Mouse (Mus musculus) spleen, postnatal 10 days (tissue): Measurements from ENCODE around the gene Uba1y.
"Not testable (repeated sequence)": the region's sequence is repeated elsewhere in the genome, so short reads cannot be mapped to it uniquely, and the experiment has no call there.

Experiments
- DNase-seq, 2 experiments: peaks; one replicate each; pipeline ENCODE4 v3.0.0; 2021 to 2022; ENCODE audit warnings: low spot score in 2 of 2

Uba1y gene

DNA sequence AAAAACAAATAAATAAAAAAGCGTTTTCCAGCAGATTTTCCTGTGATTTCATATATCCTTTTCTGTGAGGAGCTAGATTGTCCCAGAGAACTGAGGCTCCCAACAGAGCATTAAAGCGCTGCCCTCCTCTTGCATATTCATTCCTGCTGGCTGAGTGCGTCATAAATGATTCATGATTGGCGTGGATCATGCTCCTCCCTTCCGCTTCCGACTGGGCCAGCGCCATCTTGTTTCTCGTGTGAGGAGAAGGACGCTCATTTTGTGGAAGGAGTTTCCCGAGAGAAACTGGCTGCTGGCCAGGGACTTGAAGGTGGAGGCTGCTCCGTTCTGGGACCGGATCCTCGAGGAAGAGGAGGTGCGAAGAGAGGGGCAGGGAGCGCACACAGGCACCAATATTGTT lies at the start of gene Uba1y:
Gene Uba1y (plus strand): TSS at position 254 of the 400 bp plus-strand sequence.
- no peak for DNase-seq

DNA sequence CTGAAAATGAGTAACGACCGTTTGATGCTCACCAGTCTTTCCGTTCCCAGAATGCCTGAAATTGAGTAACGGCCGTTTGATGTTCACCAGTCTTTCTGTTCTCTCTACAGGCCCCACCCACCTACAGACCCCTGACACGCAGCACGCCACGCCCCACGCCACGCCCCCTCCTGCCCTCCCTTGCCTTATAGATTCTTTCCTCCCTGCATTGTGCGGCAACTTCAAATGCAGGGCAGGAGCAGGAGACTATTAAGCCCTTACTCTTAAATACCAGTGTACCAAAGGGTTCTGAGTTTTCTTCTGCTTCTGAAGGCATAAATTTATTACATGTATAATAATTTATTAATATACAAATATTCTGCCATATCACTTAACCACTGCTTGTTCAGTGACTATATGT lies 21.1 kb upstream of the Uba1y start, which contains the start of gene Zfy1:
Gene Zfy1 (minus strand): TSS at position 101 of the 400 bp plus-strand sequence.
- DNase-seq, result not testable (repeated sequence)

DNA sequence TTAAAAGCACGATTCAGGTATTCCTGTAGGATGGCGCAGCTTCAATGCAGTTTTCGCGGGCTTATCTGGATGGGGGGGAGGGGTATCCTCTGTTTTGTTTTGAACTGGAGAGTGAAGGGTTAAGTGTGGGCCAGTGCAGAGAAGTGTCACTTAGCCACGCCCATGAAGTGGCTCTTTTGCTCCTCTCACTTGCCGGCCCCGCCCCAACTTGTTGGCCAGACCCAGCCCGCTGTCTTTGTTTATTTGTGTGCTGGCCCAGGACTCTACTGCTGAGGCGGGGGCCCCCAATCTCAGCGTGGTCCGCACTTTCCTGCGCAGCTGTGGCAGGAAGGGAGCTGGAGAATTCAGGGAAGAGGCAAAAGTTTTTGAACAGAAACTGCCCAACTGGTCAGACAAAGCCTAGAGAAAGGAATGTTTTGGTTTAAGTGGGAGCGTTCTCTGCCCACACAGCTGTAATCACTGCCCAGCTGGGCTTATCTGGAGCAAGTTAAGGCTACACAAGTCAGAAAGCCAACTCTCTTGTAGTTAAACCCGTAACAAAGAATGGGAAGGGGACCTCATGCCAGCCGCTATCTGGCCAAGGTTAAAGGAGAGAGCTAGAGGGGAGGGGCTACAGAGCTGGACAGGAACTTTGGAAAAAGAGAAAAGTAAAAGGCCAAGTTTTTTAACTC lies 9.3 kb upstream of the Uba1y start:
- no peak for DNase-seq

DNA sequence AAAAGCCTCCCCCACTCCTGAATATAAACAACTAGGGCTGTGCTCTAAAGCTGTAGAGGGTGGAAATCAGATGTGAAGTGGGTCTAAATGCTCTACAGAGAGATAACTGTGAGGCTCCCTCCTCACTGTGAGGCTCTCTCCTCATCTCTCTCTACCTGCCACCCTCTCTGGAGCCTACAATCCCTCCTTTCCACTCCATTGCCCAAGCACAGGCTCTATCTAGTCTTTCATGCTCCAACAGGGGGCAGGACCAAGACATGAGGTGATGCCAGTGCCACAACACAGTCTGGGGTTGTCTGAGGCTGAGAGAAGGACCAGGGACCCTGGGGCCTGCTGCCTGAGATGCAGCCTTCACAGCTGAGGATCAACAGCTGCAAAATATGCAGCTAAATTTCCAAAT lies 54.0 kb downstream of the Uba1y start:
- no peak for DNase-seq

DNA sequence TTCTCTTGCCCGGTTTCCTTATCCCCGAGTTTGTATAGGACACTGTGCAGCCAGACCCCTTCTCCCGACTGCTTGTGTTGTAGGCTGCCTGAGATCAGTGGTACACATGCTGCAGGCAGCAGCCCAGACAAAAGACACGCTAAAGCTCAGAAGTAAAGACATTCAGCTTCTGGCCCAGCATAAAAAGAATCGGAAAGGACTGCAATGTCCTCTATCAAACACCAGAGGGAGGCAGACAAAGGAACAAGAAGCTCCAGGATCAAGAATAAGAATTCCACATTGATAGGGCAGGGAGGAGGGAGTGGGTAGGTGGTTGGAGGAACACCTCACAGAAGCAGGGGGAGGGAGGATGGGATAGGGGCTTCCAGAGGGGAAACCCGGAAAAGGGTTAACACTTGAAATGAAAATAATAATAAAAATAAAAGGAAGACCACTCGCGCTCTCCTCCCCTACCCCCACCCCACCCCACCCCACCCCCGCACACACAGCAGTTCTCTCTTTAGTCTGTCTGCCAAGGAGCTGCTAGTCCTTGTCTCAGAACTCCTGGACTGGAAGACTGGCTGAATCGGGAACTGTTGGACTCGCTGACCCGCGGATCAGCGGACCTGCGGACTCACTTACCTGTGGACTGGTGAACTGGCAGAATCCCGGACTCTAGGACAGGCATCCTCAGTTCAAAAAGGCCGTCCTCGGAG lies 54.6 kb downstream of the Uba1y start:
- no peak for DNase-seq
